Mouse (Mus musculus) erythroblast, embryonic 14.5 days (primary cell): ENCODE measurements at regions not wholly inside any gene's neighbourhood (a gene's known extent, or its start where the extent isn't known, plus 50 kb on each side); places are given as distances from the start of the nearest gene placed in this dataset.
"Not testable (repeated sequence)": the region's sequence is repeated elsewhere in the genome, so short reads cannot be mapped to it uniquely, and the experiment has no call there.

Source experiments
- H3K27me3 ChIP-seq: 2 replicates; pipeline ENCODE4 v1.6.1; 2012; ENCODE audit warnings: inconsistent platforms; ENCODE audit not compliant: control insufficient read depth
- H3K36me3 ChIP-seq: 2 replicates; pipeline ENCODE4 v1.6.1; 2012; ENCODE audit warnings: mild to moderate bottlenecking, inconsistent platforms; ENCODE audit not compliant: control insufficient read depth
- H3K4me1 ChIP-seq: 2 replicates; pipeline ENCODE4 v1.6.1; 2012; ENCODE audit warnings: inconsistent platforms; ENCODE audit not compliant: control insufficient read depth
- H3K4me3 ChIP-seq: replicated peaks from 2 replicates; pipeline ENCODE3; 2012; ENCODE audit warnings: moderate library complexity, mild to moderate bottlenecking, inconsistent platforms
- H3K9me3 ChIP-seq: 2 replicates; pipeline ENCODE4 v1.6.1; 2012; ENCODE audit warnings: low read length, inconsistent platforms, mixed read lengths; ENCODE audit not compliant: control insufficient read depth
- GATA1 ChIP-seq: IDR thresholded peaks from 2 replicates; pipeline ENCODE4 v1.6.1; 2012; ENCODE audit warnings: low read length, inconsistent platforms, mixed read lengths
- TAL1 ChIP-seq: IDR thresholded peaks from 3 replicates; pipeline ENCODE4 v1.6.1; 2012; ENCODE audit warnings: low read length, inconsistent platforms, mixed read lengths

GRCm38 (mm10) chr4:110083371-110083770 is 105.5 kb downstream of the Dmrta2 start:
- 0 out of 2 replicates have a peak, but pooled peaks cover 2% of the 10 kb centered on the region for H3K9me3 ChIP-seq
- TF ChIP-seq TAL1: no peak
- TF ChIP-seq GATA1: no peak
- no peaks in the 10 kb centered on the region for H3K36me3 ChIP-seq
- H3K4me1 ChIP-seq: no peaks in the 10 kb centered on the region
- H3K4me3 ChIP-seq: no peak overlapping the region
- no peaks in the 10 kb centered on the region for H3K27me3 ChIP-seq

GRCm38 (mm10) chr4:110087570-110088247 is 109.9 kb downstream of the Dmrta2 start:
- no peak for TF ChIP-seq GATA1
- TF ChIP-seq TAL1: no peak
- no peaks in the 10 kb centered on the region for H3K4me1 ChIP-seq
- H3K27me3 ChIP-seq: no peaks in the 10 kb centered on the region
- H3K36me3 ChIP-seq: no peaks in the 10 kb centered on the region
- H3K4me3 ChIP-seq: no peak overlapping the region
- H3K9me3 ChIP-seq: no peaks in the 10 kb centered on the region

GRCm38 (mm10) chr4:110093040-110093820 is 115.4 kb downstream of the Dmrta2 start:
- Histone ChIP-seq H3K36me3 (no peaks in the 10 kb centered on the region), H3K27me3 (no peaks in the 10 kb centered on the region), H3K9me3 (peaks cover 4% of the 10 kb centered on the region; the same call in 1 of the 2 replicates), H3K4me3 (no peak overlapping the region), H3K4me1 (no peaks in the 10 kb centered on the region)
- TF ChIP-seq GATA1 (no peak), TAL1 (no peak)

- Histone ChIP-seq H3K36me3 (no peaks in the 10 kb centered on the region), H3K4me3 (no peak overlapping the region), H3K4me1 (no peaks in the 10 kb centered on the region), H3K9me3 (peaks cover 4% of the 10 kb centered on the region; the same call in 1 of the 2 replicates), H3K27me3 (no peaks in the 10 kb centered on the region)
- TF ChIP-seq GATA1 (no peak), TAL1 (no peak)
These were observed 116.7 kb downstream of the Dmrta2 start for GRCm38 (mm10) chr4:110094541-110094940.

- H3K27me3 ChIP-seq: no peaks in the 10 kb centered on the region
- H3K9me3 ChIP-seq: peaks cover 4% of the 10 kb centered on the region; the same call in 1 of the 2 replicates
- no peaks in the 10 kb centered on the region for H3K4me1 ChIP-seq
- H3K36me3 ChIP-seq: no peaks in the 10 kb centered on the region
- no peak overlapping the region for H3K4me3 ChIP-seq
- no peak for TF ChIP-seq GATA1
- TF ChIP-seq TAL1: no peak
These were observed 118.1 kb downstream of the Dmrta2 start for GRCm38 (mm10) chr4:110095760-110096593.

GRCm38 (mm10) chr4:110104119-110104518 is 126.3 kb downstream of the Dmrta2 start:
- not testable (repeated sequence) for H3K4me3 ChIP-seq, H3K4me1 ChIP-seq, H3K9me3 ChIP-seq, H3K27me3 ChIP-seq, H3K36me3 ChIP-seq

- H3K9me3 ChIP-seq: peaks cover 2% of the 10 kb centered on the region; the same call in 1 of the 2 replicates
- H3K4me3 ChIP-seq: no peak overlapping the region
- no peak for TF ChIP-seq GATA1
- TF ChIP-seq TAL1: no peak
- H3K4me1 ChIP-seq: no peaks in the 10 kb centered on the region
- no peaks in the 10 kb centered on the region for H3K27me3 ChIP-seq
- H3K36me3 ChIP-seq: no peaks in the 10 kb centered on the region
These were observed 128.9 kb downstream of the Dmrta2 start for GRCm38 (mm10) chr4:110106620-110107243.

GRCm38 (mm10) chr4:110119438-110119837 is 141.6 kb downstream of the Dmrta2 start:
- H3K9me3 ChIP-seq: no peaks in the 10 kb centered on the region
- H3K4me3 ChIP-seq: no peak overlapping the region
- TF ChIP-seq GATA1 (no peak), TAL1 (no peak)
- no peaks in the 10 kb centered on the region for H3K36me3 ChIP-seq
- no peaks in the 10 kb centered on the region for H3K4me1 ChIP-seq
- no peaks in the 10 kb centered on the region for H3K27me3 ChIP-seq
